Mouse (Mus musculus) megakaryocyte, adult 5-6 weeks (primary cell): ENCODE measurements around the gene Hipk2. TPM values are rescaled to one million over a fixed set of nuclear protein-coding genes. Genes with fewer than 3 reads are reported as not detected.

Source experiments
- ATAC-seq: 2 replicates; pipeline ENCODE4 v1.8.0; 2016; ENCODE audit warnings: mild to moderate bottlenecking, inconsistent platforms; ENCODE audit not compliant: poor library complexity, severe bottlenecking
- total RNA-seq, 2 experiments: library from RNA; stranded (forward) in 1 of 2; stranded (reverse) in 1 of 2; fragments of 153-499, 151-499 nt in 1 of 2; fragments of 221-1000, 200-1000 nt in 1 of 2; gene quantifications; 2 replicates each; pipeline versions ENCODE4 v1.2.3 to v1.2.4; 2015 to 2017

Gene Hipk2
- total RNA-seq, 2 experiments from 2014 or later = 9.5 to 54.5 TPM

DNA sequence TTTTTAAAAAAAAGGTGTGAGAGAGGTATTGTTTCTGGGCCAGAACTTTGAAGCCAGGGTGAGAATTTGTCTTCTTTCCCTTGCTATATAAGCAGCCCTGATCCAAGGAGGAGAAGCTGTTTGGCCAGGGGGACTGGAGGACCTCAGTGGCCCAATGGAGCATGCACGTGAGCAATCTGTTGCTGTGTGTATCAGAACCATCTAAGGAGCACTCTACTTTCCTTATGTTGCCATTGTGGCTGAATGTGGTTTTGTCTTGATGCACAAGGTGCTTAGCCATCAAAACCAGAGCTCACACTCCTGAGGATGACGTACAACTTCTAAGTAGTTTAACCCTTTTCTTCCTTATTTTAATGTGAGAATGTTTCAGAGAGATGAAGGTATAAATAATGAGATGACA, 41.2 kb downstream of the Hipk2 start:
- ATAC-seq = no peak

- ATAC-seq = no peak
Observed at GRCm38 (mm10) chr6:38833721-38834120, 42.2 kb downstream of the Hipk2 start.

DNA sequence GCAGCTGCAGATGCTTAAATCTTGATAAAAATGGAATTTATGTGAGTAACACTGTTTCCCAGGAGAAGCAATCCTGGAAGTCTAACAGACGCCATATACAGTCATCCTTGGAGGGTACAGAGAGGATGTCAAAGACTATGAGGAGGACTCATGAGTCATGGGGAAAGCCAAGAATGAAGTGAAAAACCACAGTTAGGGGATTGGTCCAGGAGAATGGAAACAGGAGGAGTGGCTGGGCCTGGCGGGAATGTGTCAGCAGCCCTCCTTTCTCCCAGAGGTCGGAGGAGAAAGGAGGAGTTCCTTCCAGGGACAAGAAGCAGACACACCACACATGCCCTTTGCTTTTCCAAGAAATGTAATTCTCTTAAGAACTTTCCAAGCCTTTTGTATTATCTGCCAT, 46.5 kb downstream of the Hipk2 start:
- no peak for ATAC-seq

DNA sequence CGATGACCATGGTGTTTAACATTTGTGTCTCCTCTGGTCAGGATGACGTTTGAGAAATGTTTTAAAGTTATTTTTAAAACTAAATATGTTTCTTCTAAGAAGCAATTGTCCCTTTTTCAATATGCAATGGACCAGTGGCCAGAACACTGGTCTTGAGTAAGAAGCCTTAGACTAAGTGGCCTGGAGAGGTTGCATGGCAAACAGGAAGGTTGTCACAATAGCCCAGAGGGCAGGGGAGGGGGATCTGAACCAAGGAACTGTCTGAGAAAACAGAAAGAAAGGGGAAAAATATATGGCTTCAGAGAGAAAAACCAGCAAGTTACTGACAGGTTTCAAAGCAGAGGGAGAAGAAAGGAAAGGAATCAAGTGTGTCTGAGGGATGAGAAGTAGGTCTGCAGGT, 47.8 kb downstream of the Hipk2 start:
- peak; percentile 50; the same call in 1 of the 2 replicates for ATAC-seq

GRCm38 (mm10) chr6:38827435-38827834, 48.5 kb downstream of the Hipk2 start:
- peak; percentile 20; the same call in 1 of the 2 replicates for ATAC-seq

DNA sequence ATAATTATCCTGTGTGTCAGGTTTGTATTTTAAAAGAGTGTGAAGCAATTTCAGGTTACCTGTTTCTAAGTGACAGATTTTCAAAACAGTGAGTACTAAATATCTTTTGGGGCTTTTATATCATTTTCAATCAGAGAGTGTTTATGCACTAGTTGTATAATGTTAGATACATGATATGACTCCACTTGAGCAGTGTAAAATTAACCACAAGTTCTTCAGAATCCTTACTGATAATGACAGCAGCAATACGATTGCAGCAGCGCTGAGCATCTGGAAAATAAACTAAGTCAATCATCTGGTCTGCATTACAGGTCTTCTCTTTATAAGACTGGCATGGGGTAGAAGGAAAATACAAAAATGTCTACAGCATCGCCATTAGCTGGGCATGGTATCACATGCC, 49.1 kb downstream of the Hipk2 start:
- ATAC-seq = no peak

- no peak for ATAC-seq
Observed at GRCm38 (mm10) chr6:38825886-38826285, 50.1 kb downstream of the Hipk2 start.

GRCm38 (mm10) chr6:38823827-38824226, 52.1 kb downstream of the Hipk2 start:
- ATAC-seq = no peak

- ATAC-seq = no peak
Observed at GRCm38 (mm10) chr6:38823164-38823563, 52.8 kb downstream of the Hipk2 start.

DNA sequence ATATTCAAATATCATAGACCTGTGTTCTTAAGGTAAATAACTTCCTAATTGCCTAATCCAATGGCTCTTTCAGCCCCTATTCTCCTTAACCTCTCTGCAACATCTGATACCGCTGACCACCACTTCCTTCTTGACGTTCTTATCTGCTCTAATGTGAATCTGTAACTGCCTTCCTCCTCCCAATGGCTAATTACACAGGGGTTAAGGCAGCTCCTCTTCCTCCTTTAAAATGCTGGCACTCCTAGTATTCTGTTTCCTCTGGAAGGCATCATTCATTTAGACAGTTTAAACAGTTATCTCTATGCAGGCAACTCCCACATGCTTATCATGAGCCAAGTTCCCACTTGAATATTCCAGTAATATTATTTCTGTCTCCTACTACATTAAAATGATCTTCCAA, 54.3 kb downstream of the Hipk2 start:
- peak; percentile 67 for ATAC-seq

GRCm38 (mm10) chr6:38820862-38821261, 55.1 kb downstream of the Hipk2 start:
- ATAC-seq = peak; percentile 53; the same call in 1 of the 2 replicates

GRCm38 (mm10) chr6:38816216-38816615, 59.7 kb downstream of the Hipk2 start:
- ATAC-seq = no peak

DNA sequence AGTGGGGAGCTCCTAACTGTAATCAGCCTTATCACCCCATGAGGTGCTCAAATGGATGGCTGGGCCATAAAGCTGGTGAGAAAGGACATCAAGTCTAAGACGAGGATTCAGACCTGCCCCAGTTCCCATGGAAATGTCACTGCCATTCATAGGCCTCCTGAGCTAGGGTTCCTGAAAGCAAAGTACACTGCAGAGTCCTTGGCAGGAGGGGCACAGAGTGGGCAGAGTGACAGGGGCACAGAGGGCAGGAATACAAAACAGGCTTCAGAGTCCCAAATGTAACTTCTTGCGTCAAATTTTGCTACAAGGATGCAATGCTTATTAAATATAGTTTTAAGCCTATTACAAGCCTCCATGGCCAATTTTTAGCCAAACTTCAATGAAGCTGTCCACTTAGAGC, 60.4 kb downstream of the Hipk2 start:
- no peak for ATAC-seq

GRCm38 (mm10) chr6:38814690-38815089, 61.3 kb downstream of the Hipk2 start:
- ATAC-seq = no peak

GRCm38 (mm10) chr6:38811459-38812145, 64.4 kb downstream of the Hipk2 start:
- no peak for ATAC-seq

DNA sequence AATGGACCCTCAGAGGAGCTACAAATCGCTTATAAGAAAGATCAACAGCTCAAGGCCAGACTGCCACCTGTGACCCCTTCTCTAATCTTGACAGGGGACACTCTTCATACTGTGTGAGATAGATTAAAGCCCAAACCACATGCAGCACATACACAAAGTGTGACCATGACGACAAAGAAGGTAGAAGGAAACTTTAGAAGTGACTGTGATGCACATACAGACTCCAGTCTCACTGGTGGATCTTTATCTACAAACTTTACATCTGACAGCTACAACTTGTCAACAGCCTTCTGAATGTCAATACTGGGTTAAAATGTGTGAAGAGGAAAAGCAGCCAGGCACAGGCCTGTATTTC, 65.9 kb downstream of the Hipk2 start:
- ATAC-seq = peak; percentile 51; the same call in 1 of the 2 replicates

DNA sequence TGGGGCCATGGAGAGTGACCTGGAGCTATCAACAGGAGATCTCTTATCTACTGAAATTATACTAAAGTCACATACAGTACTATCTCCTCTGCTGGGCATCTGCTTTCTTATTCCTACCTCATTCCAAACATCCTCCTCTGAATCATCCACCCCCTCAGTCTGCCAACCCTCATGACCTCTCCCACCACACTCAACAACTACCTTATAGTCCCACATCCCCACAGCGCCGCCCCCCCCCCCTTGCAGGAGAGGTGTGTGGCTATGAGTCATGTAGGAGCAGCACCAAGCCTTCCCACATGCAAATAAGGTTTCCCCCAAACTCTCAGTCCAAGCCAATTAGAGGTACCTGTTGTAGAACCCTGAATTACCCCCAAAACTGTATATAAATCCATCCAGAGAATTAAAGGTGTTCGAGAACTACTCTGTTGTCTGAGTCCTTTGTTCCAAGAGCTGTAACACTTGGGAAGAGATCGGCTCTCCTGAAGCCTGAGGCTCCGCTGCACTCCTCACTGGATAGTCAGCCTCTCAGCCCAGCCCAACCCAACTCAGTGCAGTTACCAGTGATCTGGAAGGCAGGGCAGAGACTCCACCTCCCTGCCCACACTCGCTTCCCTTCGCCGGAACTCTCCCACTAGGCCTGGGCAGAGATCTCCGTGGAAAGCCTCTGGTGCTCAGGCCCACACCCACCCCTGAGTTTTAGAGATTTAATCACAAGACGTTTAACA, 66.4 kb downstream of the Hipk2 start:
- ATAC-seq = peak; percentile 43; the same call in 1 of the 2 replicates

- no peak for ATAC-seq
Observed at GRCm38 (mm10) chr6:38808317-38808716, 67.6 kb downstream of the Hipk2 start.

DNA sequence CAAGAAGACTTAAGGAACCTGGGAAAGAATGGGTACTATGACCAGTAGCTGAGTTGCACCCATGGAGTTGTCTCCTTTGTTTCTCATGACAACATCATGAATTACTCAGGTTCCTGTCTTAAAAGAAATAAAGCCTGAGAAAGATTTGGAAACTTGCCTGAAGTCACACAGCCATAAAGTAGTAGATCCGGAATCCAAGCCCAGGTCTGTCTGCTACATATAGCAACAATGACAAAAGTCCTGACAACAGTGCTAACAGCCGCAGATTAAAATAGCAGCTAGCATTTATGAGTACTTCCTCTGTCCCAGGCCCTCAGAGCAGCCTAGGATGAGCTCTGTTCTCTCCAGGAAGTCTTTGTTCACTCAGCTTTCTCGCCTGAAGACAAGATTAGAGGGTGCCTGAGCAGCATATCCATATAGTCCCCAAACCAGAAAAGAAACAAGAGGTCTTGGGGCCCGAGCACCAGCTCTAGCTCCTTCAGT, 69.0 kb downstream of the Hipk2 start:
- no peak for ATAC-seq

- no peak for ATAC-seq
Observed at GRCm38 (mm10) chr6:38805612-38806011, 70.4 kb downstream of the Hipk2 start.

- no peak for ATAC-seq
Observed at GRCm38 (mm10) chr6:38801252-38801651, 74.7 kb downstream of the Hipk2 start.

DNA sequence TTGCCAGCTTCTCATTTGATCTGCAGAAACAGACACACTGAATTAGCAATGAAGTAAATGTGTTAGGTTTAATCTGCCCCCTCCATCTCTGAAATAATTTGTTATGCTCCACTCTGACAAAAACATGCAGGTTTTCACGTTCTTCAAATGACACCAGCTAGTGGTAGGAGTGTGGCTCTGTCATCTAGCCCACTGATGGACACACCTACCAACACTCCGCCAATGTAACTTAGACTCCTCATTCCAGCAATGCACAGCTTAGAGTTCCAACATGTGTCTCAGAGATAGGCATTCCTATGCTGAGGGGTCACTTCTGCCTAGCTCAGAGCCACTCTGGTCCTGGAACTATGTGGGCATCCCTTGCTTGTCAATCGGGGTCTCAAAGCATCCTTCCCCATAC, 78.4 kb downstream of the Hipk2 start:
- ATAC-seq = no peak
